Mouse (Mus musculus) heart, embryonic 14.5 days (tissue): Measurements from ENCODE around the gene Irf8. TPM values are rescaled to one million over a fixed set of nuclear protein-coding genes. Genes with fewer than 3 reads are reported as not detected.

Experiments
- ATAC-seq: fragments of 200-750 bp; cut with Nextera tagmentation; 2 replicates; pipeline ENCODE4 v1.8.0; 2017; ENCODE audit warnings: low read depth, moderate TSS enrichment; ENCODE audit not compliant: insufficient number of reproducible peaks, insufficient read depth, low FRiP score
- H3K27ac ChIP-seq, 2 experiments: fragments of 200-500 bp in 1 of 2; fragments of 300-500 bp in 1 of 2; sonication (generic) in 1 of 2; replicated peaks in 1 of 2; 2 replicates each; pipeline ENCODE4 v1.5.1; 2012 to 2014; ENCODE audit warnings: low read depth in 2 of 2, low read length in 2 of 2, control low read depth in 1 of 2, mild to moderate bottlenecking in 1 of 2, mixed read lengths in 1 of 2; ENCODE audit not compliant: control insufficient read depth in 1 of 2, insufficient read depth in 1 of 2
- H3K27me3 ChIP-seq: fragments of 300-500 bp; sonication (generic); 2 replicates; pipeline ENCODE4 v1.6.1; 2014; ENCODE audit warnings: mild to moderate bottlenecking, low read length, control low read depth; ENCODE audit not compliant: control insufficient read depth, insufficient read depth
- H3K36me3 ChIP-seq: fragments of 300-500 bp; sonication (generic); 2 replicates; pipeline ENCODE4 v1.6.1; 2014; ENCODE audit warnings: mild to moderate bottlenecking, control low read depth, low read length, mixed read lengths; ENCODE audit not compliant: control insufficient read depth, insufficient read depth
- H3K4me1 ChIP-seq, 2 experiments: fragments of 200-500 bp in 1 of 2; fragments of 300-500 bp in 1 of 2; sonication (generic) in 1 of 2; 2 replicates each; pipeline ENCODE4 v1.6.1; 2012 to 2014; ENCODE audit warnings: low read length in 2 of 2, control low read depth in 1 of 2, mixed read lengths in 1 of 2; ENCODE audit not compliant: control insufficient read depth in 2 of 2, insufficient read depth in 2 of 2
- H3K4me2 ChIP-seq: fragments of 300-500 bp; sonication (generic); 2 replicates; pipeline ENCODE4 v1.6.1; 2014; ENCODE audit warnings: mild to moderate bottlenecking, low read length
- H3K4me3 ChIP-seq, 2 experiments: fragments of 200-500 bp in 1 of 2; fragments of 300-500 bp in 1 of 2; sonication (generic) in 1 of 2; 2 replicates each; pipeline ENCODE4 v1.5.1; 2012 to 2014; ENCODE audit warnings: low read length in 2 of 2, mild to moderate bottlenecking in 2 of 2, control low read depth in 1 of 2, low read depth in 1 of 2, moderate library complexity in 1 of 2; ENCODE audit not compliant: control insufficient read depth in 1 of 2, insufficient read depth in 1 of 2
- H3K9ac ChIP-seq: fragments of 300-500 bp; sonication (generic); 2 replicates; pipeline ENCODE4 v1.6.1; 2014; ENCODE audit warnings: mild to moderate bottlenecking, low read length
- H3K9me3 ChIP-seq: fragments of 300-500 bp; sonication (generic); 2 replicates; pipeline ENCODE4 v1.6.1; 2016; ENCODE audit warnings: low read length, control low read depth; ENCODE audit not compliant: control insufficient read depth
- WGBS: fragments of 180-500 bp; shearing (Covaris S2); extraction: QIAGEN DNeasy Blood & Tissue Kit; methylation state at CpG from one replicate; pipeline ENCODE4 v1.1.7; 2014; 5-methylcytosine and 5-hydroxymethylcytosine counted together
- polyA plus RNA-seq: library from polyadenylated mRNA; unstranded; fragments of >200 nt; fragmentation: Nextera tagmentation; extraction: Ambion mirVana; gene quantifications from 2 replicates; pipeline ENCODE4 v1.2.1, GENCODE M21; 2014

Irf8 gene
- polyA plus RNA-seq, 1 experiment from 2014 or later = 7.5 TPM

GRCm38 (mm10) chr8:120704203-120704602, 32.0 kb upstream of the Irf8 start:
- WGBS = 86% methylated on average over 9 of the region's 9 CpGs
- peaks cover 0 to 5% of the 10 kb centered on the region in 2 experiments; a peak in 2 of 4 replicates for H3K4me1 ChIP-seq
- H3K4me3 ChIP-seq = no peak overlapping the region
- H3K27ac ChIP-seq = no peak overlapping the region
- no peaks in the 10 kb centered on the region for H3K9me3 ChIP-seq
- no peak overlapping the region for H3K4me2 ChIP-seq
- H3K9ac ChIP-seq = no peak overlapping the region
- no peaks in the 10 kb centered on the region for H3K36me3 ChIP-seq
- no peak for ATAC-seq
- no peaks in the 10 kb centered on the region for H3K27me3 ChIP-seq

- H3K27ac ChIP-seq = no peak overlapping the region
- H3K9me3 ChIP-seq = no peaks in the 10 kb centered on the region
- H3K4me3 ChIP-seq = no peak overlapping the region
- ATAC-seq = no peak
- no peaks in the 10 kb centered on the region for H3K27me3 ChIP-seq
- no peak overlapping the region for H3K4me2 ChIP-seq
- H3K36me3 ChIP-seq = no peaks in the 10 kb centered on the region
- no peak overlapping the region for H3K9ac ChIP-seq
- WGBS = 81% methylated on average over 15 of the region's 15 CpGs
- no peaks in the 10 kb centered on the region; a peak in 1 of 4 replicates for H3K4me1 ChIP-seq
These were observed 31.0 kb upstream of the Irf8 start for GRCm38 (mm10) chr8:120705163-120705562.

GRCm38 (mm10) chr8:120706193-120706592, 30.0 kb upstream of the Irf8 start:
- H3K36me3 ChIP-seq = no peaks in the 10 kb centered on the region
- H3K27me3 ChIP-seq = no peaks in the 10 kb centered on the region
- no peaks in the 10 kb centered on the region for H3K9me3 ChIP-seq
- ATAC-seq = no peak
- 80% methylated on average over 3 of the region's 3 CpGs for WGBS
- no peaks in the 10 kb centered on the region for H3K4me1 ChIP-seq
- no peak overlapping the region for H3K4me3 ChIP-seq
- no peak overlapping the region for H3K27ac ChIP-seq
- no peak overlapping the region for H3K9ac ChIP-seq
- H3K4me2 ChIP-seq = no peak overlapping the region

GRCm38 (mm10) chr8:120709176-120709575, 27.0 kb upstream of the Irf8 start:
- Histone ChIP-seq H3K9me3 (no peaks in the 10 kb centered on the region), H3K4me2 (no peak overlapping the region), H3K4me3 (no peak overlapping the region), H3K27ac (no peak overlapping the region), H3K27me3 (no peaks in the 10 kb centered on the region), H3K9ac (no peak overlapping the region), H3K36me3 (no peaks in the 10 kb centered on the region), H3K4me1 (no peaks in the 10 kb centered on the region)
- ATAC-seq = no peak
- 59% methylated on average over 10 of the region's 10 CpGs for WGBS

GRCm38 (mm10) chr8:120715200-120715599, 21.0 kb upstream of the Irf8 start:
- WGBS = 75% methylated on average over 6 of the region's 6 CpGs
- no peaks in the 10 kb centered on the region for H3K27me3 ChIP-seq
- H3K4me1 ChIP-seq = peaks cover 2 to 6% of the 10 kb centered on the region in 2 experiments; a peak in 2 of 4 replicates
- no peak overlapping the region for H3K9ac ChIP-seq
- no peaks in the 10 kb centered on the region for H3K9me3 ChIP-seq
- ATAC-seq = no peak
- H3K36me3 ChIP-seq = no peaks in the 10 kb centered on the region
- H3K27ac ChIP-seq = no peak overlapping the region
- H3K4me3 ChIP-seq = no peak overlapping the region
- H3K4me2 ChIP-seq = no peak overlapping the region

- no peak overlapping the region for H3K27ac ChIP-seq
- no peak overlapping the region for H3K4me2 ChIP-seq
- 62% methylated on average over 15 of the region's 15 CpGs for WGBS
- ATAC-seq = no peak
- no peaks in the 10 kb centered on the region for H3K36me3 ChIP-seq
- H3K27me3 ChIP-seq = no peaks in the 10 kb centered on the region
- H3K4me1 ChIP-seq = peaks cover 2 to 6% of the 10 kb centered on the region in 2 experiments; a peak in 2 of 4 replicates
- H3K9ac ChIP-seq = no peak overlapping the region
- no peaks in the 10 kb centered on the region for H3K9me3 ChIP-seq
- H3K4me3 ChIP-seq = no peak overlapping the region
These were observed 20.0 kb upstream of the Irf8 start for GRCm38 (mm10) chr8:120715996-120716680.

- H3K9me3 ChIP-seq = peaks cover 8% of the 10 kb centered on the region; the same call in 1 of the 2 replicates
- no peak overlapping the region for H3K27ac ChIP-seq
- H3K4me2 ChIP-seq = no peak overlapping the region
- peaks cover 2 to 6% of the 10 kb centered on the region in 2 experiments; a peak in 2 of 4 replicates for H3K4me1 ChIP-seq
- ATAC-seq = no peak
- WGBS = 69% methylated on average over 19 of the region's 19 CpGs
- H3K27me3 ChIP-seq = no peaks in the 10 kb centered on the region
- H3K9ac ChIP-seq = no peak overlapping the region
- no peaks in the 10 kb centered on the region for H3K36me3 ChIP-seq
- H3K4me3 ChIP-seq = no peak overlapping the region
These were observed 16.4 kb upstream of the Irf8 start for GRCm38 (mm10) chr8:120719586-120720236.
